Mouse (Mus musculus) right cerebral cortex, adult 2 months (tissue): Measurements from ENCODE around the gene Tent5c.

Source experiments
- DNase-seq, 2 experiments: peaks; one replicate each; pipeline ENCODE4 v3.0.0; 2021 to 2022; ENCODE audit warnings: low spot score in 2 of 2

The Tent5c gene

GRCm38 (mm10) chr3:100489133-100490009 lies at the start of gene Tent5c:
Gene Tent5c (minus strand): TSS chr3:100489324.
- peak; percentile 84 for DNase-seq

GRCm38 (mm10) chr3:100536686-100537085 lies 47.6 kb upstream of the Tent5c start:
- no peak for DNase-seq

DNA sequence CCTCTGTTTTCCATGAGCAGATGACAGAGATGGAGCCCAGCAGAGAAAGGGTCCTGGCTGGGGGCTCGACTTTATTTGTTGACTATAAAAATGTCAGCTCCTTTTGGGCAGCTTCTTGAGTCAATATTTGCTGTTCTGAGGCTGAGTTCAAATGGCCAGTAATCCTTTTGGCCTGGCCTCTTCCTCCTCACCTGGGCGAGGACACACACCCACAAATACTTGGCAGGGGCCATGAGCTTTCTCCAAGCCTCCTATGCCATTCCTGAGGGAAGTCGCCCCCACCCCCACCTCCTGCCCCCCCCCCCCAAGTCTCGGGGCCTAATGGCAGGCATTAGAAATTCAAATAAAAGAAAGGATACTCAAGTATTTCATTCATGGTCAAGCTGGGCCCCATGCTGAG lies 46.8 kb upstream of the Tent5c start:
- no peak for DNase-seq

DNA sequence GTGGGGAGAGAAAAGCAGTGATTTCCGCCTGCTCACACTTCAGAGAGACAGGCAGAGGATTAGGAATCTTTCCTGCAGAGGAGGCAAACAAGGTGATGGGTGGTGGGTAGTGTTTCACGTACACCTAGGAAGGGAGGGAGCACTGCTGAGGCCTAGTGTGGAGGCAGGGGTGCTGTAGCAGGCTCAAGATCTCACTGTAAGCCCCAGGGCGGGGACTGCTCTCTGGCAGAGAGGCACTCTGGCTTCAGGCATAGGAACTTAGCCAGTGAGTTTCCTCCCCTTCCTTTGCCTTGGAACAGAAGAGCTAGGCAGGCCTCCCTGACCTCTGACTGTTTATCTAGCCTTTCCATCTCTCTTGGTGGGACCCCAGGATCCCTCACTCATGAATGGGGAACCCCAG lies 46.2 kb upstream of the Tent5c start:
- DNase-seq: no peak

DNA sequence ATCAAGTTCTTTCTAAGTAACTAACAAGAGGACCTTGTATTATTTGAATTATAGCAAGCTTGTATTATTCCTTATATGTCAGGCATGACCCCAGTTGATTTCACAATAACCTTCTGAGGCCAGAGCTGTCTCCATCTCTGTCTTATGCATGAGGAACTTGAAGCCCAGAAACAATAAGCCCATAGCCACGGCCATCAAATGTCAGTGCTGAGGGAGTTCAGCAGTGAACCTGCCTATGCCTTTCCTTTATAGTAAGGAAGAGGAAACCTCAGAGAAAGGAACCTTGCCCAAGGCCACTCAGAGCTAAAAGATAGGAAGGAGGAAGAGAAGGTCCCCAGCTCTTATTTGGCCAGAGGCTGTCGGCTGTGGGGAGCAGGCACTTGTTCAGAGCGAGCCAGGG lies 45.3 kb upstream of the Tent5c start:
- no peak for DNase-seq

DNA sequence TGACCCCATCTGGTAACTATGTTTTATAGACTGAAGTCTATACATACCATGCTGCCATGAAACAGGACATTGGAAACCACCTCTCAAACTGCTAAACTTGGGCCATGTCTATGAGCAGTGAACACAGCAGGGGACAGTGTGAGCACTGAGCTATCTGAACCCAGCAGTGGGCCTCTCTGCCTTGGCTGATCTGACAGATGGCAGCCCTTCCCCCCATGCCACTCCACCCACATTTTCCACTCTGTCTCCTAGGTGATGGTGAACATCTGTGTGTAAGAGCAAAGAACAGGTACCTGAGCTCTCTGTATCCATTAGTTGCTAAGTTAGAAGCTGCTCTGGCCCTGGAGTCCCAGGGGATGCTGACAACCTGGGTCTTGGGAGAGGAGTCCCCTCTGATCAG lies 44.3 kb upstream of the Tent5c start:
- no peak for DNase-seq

DNA sequence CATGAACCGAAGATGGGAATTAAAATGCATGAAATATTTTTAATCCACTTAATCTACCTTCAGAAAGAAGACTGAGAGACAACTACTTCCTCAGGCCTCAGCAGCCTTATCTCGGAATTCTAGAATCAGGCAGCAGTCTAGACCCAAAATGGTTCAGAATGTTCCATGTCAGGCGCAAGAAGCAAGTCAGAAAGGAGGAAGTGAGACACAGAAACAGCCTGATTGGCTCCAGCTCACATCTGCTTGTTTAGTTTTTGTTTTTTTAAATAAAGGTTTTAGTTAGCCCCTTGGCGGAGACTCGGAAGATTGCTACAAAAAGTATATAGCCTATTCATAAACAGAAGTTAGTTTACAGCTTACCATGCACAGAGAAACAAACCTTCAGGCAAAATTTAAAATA lies 41.8 kb upstream of the Tent5c start:
- DNase-seq: no peak

DNA sequence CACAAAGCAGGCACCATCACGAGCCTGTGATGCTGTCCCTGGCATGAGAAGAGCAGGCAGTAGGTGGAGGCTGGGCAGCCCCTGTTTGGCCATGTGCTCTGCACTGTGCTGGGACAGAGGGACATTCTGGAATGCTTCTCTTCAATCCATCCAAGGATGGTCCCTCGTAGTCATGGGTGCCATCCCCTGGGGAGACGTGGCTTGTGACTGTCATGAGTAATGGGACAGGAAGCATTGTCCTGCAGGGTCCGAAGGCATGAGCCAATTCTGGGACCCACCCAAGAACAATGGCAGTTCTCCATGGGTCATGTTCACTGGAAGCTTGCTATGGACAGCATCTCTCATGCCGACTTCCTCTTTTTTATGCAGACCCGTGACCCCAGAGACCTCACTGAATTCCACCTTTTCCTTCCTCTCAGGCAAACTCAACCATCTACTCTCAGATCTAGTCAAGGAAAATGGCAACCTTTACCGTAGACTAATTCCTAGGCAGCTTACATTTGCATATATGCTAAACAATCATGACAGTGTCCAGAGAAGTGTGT lies 41.2 kb upstream of the Tent5c start:
- no peak for DNase-seq

GRCm38 (mm10) chr3:100522671-100523070 lies 33.5 kb upstream of the Tent5c start:
- no peak for DNase-seq

DNA sequence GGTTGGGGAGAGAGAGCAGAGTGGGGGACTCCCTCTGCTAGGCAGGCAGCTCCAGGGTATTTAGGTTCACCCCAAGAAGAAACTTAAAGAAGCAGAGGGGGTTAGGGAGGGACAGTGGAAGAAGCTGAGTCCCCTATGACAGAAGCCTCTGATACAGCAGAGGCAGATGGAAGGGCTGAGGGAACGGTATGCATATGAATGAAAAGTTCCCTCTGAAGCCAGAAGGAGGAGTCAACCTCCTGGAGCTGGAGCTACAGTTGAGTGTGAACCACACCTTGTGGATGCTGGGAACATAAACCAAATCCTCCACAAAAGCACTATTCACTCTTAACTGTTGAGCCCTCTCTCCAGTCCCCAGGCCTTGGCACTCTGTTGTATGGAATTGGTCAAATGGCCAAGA lies 32.5 kb upstream of the Tent5c start:
- DNase-seq: no peak

DNA sequence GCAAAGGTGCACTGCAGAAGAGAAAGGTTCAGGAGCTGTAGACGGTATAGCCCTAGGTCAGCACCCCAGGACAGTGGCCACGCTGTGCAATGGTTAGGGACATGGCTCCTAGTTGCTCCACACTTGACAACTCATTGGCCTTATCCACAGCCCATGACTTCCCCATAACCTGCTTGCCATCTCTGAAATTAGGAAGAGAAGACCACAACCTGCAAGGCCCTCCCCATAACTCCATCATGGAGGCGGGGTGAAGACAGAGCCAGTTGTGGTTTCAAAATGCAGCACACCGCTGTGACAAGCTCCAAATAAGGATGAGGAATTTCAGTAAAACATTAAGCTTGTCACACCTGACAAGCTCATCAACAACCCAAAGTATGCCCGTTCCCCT lies 26.6 kb upstream of the Tent5c start:
- no peak for DNase-seq

DNA sequence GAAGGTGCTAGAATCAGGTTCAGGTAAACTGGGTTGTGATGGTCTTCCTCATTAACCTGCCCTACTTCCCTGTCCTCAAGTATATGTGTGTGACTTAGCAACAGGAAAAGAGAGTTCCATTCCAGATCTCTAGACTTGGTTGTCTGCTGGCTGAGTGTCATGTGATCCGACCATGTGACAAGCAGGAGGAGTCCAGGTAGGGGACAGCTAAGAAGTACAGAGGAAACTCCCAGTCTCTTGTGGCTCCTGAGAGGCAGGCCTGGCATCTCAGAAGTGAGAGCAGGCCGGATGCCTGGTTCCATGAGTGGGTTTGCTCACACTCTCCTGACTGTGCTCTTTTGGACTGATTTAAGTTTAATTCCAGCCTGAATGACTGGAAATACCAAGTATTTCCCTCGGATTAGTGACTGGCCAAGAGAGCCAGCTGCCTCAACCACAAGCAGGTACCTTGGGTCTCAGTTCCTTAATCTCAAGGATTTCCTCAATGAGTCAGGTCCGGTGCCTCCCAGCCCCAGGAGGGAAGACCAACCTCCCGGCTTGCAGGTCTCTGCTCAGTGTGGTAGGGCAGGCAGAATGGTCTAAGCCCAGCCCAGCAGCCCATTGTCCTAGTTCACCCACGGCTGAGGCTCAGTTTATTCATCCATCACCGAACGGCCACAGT lies 26.1 kb upstream of the Tent5c start:
- DNase-seq: no peak

DNA sequence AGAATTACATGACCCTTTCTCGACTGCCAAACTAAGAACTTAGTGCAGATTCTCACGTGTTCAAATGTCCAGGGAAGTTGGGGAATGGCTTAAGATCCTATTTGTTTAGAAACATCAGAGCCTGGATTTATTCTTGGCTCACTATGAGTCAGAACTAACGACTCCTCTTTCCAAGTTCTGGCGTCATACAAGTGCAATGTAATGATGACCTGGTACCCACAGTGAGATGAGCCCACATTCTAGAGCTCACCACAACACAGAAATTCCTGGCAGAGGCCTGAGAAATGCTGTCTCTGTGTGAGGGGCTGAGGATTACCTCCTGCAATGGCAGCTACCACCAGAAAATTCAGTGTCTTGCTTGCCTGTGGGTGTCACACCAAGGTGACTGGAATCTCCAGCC lies 18.1 kb upstream of the Tent5c start:
- no peak for DNase-seq

- DNase-seq: no peak
These were observed 17.6 kb upstream of the Tent5c start for GRCm38 (mm10) chr3:100506715-100507114.

DNA sequence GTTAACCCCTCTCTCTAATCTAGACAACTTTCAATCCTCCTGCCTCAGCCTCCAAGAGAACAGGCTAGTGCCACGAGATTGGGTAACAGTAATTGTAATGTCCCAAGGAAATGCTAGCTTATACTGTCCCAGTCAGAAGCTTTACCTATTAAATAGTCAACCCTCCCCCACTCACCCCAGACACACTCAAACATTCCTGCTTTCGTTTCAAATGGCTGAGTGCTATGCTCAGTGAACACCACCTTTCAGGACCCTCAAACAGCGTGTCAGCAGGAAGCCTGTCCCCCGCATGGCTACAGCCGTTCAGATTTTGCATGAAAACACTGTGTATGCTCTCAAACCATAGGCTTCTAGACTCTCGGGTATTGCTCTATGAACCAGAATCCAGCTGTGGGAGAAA lies 14.8 kb upstream of the Tent5c start:
- no peak for DNase-seq

- DNase-seq: no peak
These were observed 13.4 kb upstream of the Tent5c start for GRCm38 (mm10) chr3:100502516-100502915.

DNA sequence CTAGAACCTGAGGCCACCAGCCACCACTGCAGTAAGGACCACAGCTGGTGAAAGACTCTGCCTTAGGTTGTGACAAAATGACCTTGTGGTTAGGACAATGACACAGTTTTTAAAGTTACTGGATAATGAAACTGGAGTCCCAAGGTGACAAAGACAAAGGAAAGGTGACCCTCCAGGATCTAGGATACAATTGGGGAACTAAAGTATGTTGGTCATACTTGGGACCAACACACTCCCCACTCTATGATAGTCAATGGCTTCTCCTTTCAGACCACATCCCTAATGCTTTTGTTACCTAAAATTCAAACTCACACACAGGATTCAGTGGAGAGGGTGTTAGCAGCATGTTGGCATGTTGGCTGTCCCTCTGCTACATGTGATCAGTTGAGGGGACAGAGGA lies 12.8 kb upstream of the Tent5c start:
- no peak for DNase-seq

- DNase-seq: no peak
These were observed 7.0 kb upstream of the Tent5c start for GRCm38 (mm10) chr3:100496081-100496480.

- DNase-seq: peak in 1 of 2 experiments; percentile 10
These were observed 6.3 kb upstream of the Tent5c start for GRCm38 (mm10) chr3:100495456-100495855.

DNA sequence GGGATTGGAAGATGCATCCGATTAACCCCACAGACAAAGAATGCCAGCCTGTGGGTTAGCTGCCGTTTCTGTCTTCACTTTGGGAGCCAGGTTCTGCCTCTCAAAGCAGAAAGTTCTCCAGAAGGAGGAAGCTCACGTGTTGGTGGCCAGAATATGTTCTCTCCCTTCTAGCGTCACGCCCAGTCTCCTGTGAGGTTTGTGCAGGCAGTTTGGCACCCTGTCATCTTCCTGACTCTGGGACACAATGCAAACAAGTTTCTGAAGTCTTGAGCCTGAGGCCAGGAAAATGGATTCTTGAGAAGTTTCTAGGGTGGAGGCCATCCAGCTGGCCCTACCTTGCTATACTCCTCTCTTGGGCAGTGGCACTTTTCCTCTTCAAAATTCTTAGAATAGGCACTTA lies 5.8 kb upstream of the Tent5c start:
- DNase-seq: no peak

DNA sequence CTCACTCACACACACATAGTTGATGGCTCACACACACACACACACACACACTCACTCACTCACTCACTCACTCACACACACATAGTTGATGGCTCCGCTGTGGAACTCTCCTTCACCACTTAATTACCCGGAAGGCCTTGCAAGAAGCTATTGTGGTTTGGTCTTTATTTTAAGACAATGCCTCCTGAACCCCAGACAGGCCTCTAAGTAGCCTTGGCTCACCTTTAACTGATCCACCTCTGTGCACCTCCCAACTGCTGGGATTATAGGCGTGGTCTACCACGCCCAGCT lies 831 bp upstream of the Tent5c start:
- DNase-seq: no peak

DNA sequence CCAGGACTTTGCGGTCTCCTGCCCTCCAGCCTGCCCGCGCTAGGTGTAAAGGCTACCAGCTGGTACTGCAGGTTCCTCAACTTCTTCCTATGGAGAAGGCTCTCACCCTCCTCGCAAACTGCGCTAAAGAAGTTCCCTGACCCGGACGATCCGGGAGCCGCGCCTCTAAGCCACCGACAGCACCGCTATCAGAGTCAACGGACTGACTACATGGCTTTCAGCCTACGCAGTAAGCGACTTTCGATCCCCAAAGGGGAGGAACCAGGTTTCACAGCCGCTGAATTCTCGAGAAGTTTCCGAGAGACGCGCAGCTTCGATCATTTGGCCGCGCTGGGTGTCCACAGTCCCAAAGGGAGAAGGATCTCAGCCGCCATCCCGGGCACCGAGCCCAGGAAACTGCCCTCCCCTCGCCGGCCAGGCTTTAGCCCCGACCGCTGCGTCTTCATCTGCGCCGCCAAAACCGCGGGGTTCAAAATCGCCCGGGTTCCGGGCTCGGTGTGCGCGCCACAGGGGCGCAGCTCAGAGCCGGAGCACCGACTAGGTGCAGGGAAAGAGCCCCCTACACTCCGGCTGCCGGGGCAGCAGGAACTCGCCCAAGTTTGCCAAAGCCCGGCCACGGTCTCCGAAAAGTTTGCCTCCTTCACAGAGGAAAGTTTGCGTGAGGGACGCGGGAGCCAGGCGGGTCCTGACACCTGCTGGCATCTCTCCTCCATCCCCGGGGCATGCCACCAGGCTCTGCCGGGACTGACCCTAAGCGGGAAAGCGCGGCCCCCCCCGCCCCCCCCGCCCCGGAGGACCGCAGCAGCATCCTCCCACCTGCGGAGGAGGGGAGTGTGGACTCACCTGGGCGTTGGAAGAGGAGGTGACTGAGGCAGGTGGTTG lies 632 bp downstream of the Tent5c start:
- peak; percentile 24 to 45 for DNase-seq
